Mouse (Mus musculus): ENCODE data around the gene Fam83c.
"Not testable (repeated sequence)": the region's sequence is repeated elsewhere in the genome, so short reads cannot be mapped to it uniquely, and the experiment has no call there.

Gene Fam83c

DNA sequence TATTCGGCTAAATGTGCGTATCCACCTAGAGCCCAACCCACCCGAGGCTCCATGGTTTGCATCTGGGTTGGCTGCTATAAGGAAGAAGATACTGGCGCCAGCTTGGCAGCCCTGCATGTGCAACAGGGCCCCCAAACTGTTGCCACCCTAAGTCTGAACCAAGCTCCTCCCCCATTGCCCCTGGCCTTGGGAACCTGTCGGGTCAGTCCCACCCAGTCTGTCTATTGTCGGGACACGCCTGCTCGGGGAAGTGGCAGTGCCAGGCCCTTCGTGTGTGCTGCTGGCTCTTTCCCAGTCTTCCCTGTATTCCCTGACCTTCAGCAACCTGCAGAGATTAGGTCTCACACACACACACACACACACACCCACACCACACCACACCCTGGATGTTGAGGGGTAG is at the start of gene Fam83c:
Gene Fam83c (minus strand): TSS at position 123 of the 400 bp plus-strand sequence.
- no peak for DNase-seq (ENCODE audit: low spot score)

- DNase-seq (ENCODE audit: low spot score) = no peak
Measured at GRCm38 (mm10) chr2:155882087-155882486, 47.4 kb upstream of the Fam83c start.

GRCm38 (mm10) chr2:155878964-155879876 is 44.6 kb upstream of the Fam83c start:
- no peak for DNase-seq (ENCODE audit: low spot score)

DNA sequence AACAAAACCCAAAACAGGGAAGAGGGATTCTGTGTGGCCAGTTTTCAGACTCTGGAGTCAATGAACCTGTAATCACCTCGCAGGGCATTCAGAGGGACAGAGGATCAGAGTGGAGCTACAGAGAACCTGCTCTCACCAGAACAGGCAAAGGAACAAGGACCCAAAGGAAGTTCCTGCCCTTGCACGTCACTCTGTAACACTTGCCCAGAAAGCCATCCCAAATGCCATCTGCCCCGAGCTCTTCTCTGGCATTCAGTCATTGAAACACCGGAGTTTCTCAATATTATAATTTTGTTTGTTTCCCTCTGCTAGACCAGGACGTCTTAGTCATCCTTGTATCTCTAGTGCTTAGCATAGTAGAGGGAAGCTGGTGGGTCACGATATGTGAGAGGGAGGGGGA is 39.0 kb upstream of the Fam83c start:
- DNase-seq (ENCODE audit: low spot score) = no peak

DNA sequence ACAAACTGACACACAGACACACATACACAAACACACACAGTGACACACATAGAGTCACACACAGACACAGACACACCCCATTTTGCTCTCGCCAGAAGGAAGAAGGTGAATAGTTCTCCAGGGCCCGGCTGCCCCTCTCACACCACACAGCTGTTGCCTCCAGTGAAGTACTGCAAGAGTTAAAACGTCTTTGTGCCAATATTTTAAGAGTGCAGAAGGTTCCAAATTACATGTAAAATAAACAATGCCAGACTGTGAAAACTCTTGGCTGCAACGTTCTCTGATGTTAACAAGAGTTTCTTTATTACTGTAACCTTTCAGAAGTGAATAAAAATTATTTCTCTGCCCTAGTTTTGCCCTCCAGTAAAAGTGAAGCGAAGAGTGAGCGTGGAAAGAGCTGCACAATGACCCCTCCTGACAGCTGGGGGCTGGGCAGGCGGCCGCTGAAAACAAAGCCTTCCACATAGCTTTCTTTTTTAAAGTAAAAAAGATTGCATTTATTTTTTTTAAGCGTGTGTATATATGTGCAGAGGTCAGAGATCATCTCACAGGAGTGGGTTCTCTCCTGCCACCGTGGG is 38.4 kb upstream of the Fam83c start:
- DNase-seq (ENCODE audit: low spot score) = no peak

- DNase-seq (ENCODE audit: low spot score) = no peak
Measured at GRCm38 (mm10) chr2:155872486-155872885, 37.8 kb upstream of the Fam83c start.

DNA sequence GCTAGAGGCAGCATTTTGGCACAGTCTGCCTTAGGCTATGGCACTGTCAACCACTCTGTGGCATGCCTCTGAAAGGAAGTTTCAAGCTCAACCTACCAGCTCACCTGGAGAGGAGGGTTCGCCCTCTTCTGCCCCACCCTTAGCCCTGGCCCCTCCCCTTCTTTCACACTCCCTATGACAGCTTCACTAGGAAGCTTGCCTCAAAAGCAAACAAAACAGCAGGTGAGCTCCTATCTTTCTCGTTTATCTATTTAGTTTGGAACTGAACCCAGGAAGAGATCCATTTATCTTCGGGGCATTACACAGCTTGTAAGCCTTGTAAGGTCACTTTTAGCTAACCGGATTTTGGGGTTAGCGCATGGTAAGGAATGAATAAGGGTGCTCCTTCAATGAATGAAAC is 35.1 kb upstream of the Fam83c start:
- DNase-seq (ENCODE audit: low spot score) = no peak

GRCm38 (mm10) chr2:155868320-155868719 is 33.7 kb upstream of the Fam83c start:
- DNase-seq (ENCODE audit: low spot score) = no peak

- DNase-seq (ENCODE audit: low spot score) = no peak
Measured at GRCm38 (mm10) chr2:155863301-155863867, 28.7 kb upstream of the Fam83c start.

GRCm38 (mm10) chr2:155862573-155863300 is 28.1 kb upstream of the Fam83c start:
- no peak for DNase-seq (ENCODE audit: low spot score)

DNA sequence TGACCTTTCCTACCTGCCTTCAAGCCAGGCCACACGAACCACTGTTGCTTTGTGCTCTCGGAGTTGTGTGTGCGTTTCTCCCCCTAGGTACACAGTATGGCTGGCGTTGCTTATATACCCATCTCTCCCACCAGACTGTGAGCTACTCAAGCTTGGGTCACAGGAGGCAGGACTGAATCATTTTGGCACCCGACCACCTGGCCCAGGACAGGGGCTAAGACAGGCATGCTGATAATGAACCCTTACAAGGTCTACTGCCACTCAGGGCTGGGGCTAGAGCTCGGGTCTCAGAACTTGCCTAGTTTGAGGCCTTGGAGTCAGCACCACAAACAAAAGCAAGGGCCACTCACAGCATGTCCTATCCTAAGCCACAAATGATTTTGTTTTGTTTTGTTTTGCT is 26.9 kb upstream of the Fam83c start:
- no peak for DNase-seq (ENCODE audit: low spot score)

DNA sequence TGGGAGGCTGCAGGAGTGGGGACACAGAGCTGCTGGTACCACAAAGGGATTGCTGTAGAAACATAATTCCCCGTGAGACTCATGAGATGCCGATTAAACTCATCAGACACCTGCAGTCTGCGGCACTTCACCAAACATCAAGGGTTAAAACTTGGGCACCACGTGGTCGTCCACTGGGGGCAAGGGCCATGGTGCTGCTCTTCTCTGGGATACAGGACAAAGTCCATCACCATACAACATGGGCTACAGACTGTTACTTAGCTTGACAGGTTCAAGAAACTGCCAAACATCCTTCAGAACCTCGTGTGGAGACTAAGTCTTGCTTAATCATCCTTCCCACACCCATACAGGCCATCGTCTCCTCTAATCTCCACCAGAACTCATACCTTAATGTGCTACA is 25.4 kb upstream of the Fam83c start:
- no peak for DNase-seq (ENCODE audit: low spot score)

DNA sequence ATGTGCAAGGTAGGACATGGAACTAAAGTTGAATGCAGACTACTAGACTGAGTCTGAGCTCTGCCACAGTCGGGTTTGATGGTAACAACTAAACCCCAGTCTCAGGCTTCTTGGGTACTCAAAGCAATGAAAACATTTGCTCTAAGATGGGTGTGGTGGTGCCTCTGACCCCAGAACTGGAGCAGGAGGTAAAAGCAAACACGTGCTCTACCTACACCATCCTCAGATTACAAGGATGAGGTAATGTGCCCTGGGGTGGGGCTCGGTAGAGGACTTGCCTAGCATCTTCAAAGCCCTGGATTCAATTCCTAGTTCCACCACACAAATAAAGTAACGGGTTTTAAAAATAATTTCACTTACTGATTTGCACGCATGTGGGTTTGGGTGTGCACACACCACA is 17.9 kb upstream of the Fam83c start:
- DNase-seq (ENCODE audit: low spot score) = no peak

DNA sequence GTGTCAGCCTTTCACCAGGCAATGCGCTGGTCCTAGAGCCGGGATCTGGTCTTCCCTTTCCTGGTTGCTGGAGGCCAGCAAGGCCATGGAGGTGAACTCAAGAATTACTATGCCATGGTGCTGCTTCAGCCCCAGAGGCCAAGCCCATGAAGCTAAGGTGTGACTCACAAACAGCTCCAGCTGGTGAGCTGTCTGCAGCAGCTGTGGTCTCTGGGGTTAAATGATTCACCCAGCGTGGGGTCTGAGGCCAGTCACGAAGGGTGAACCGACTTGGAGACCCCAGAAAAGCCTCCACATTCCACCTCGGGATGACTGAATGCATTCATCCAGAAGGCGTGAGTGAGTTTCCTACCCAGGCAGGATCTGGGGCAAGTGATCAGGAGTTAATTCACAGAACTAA is 15.5 kb upstream of the Fam83c start:
- DNase-seq (ENCODE audit: low spot score) = no peak

- no peak for DNase-seq (ENCODE audit: low spot score)
Measured at GRCm38 (mm10) chr2:155849464-155849863, 14.8 kb upstream of the Fam83c start.

DNA sequence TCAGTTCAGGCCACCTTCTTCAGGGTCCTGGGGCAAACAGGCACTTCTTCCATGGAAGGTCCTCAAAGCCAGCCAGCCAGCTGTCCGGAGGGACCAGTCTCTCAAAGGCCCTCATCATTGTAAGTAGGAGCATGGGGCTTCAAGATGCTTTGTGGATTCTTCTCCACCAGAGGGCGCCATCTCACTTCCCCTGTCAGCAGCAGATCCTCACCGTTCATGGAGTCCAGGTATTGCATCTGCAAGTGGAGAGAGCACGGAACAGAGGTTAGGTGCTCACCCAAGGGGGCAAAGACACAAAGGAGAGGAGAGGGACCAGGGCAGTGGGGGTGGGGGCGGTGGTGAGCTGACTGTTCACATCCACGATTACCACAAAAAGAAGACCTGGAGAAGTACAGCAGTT is 13.6 kb upstream of the Fam83c start:
- DNase-seq (ENCODE audit: low spot score) = peak; percentile 87

DNA sequence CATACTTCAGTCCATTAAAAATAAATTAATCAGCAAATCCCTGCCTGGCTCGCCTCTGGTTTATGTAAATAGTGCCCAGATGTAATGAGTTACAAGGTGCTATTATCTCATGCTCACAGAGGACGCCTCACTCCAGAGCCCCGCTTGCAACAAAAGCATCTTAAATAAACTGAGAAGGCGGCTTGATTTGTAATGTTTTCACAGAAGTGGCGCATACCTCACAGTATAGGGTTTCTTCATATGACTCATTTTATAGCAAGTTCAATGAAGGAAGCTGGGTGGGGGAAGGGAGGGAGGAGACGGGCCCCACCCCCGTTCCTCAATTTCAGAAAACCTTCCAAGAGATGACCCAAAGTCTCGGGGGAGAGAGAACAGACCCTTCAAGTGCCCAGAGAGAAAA is 12.3 kb upstream of the Fam83c start:
- DNase-seq (ENCODE audit: low spot score) = no peak

DNA sequence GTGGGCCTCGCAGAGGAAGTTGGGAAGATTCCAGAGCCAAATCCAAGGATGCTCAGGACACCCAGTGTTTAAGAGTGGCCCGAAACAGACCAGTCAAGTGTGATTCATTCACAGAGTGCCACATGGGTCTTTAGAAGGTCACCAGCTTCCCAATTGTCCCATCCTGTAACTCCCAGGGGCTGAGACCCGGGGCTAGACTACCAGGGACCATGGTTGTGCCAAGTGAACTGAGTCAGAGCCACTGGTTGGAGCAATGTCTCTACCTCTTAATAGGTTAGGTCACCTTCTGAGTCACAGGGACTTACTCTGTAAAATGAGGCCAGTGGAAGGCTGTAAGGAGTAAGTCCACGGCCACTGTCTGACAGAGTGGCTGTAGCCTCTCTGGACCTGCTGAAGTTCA is 4.3 kb upstream of the Fam83c start:
- no peak for DNase-seq (ENCODE audit: low spot score)

DNA sequence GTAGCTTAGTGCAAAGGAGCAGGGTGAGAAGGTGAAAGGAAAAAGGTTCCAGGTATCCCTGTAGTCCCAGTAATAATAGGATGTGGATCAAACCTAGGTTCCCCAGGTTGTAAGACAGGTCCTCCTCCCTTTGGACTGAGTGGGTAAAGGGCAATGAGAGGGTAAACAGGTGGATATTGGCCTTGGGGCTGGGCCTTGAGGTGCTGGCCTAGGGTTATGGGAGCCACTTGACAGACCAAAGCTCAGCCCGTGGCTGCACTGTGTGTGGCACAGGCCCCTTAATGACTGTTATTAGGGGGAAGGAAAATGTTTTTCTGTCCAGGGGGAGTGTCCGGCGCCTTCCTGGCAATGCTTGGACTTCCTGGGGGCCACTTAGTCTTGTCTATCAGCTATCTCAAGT is 3.3 kb upstream of the Fam83c start:
- no peak for DNase-seq (ENCODE audit: low spot score)

GRCm38 (mm10) chr2:155832087-155832486 is 2.6 kb downstream of the Fam83c start:
- not testable (repeated sequence) for DNase-seq (ENCODE audit: low spot score)

GRCm38 (mm10) chr2:155831302-155831701 is 3.4 kb downstream of the Fam83c start:
- DNase-seq (ENCODE audit: low spot score) = peak; percentile 30

GRCm38 (mm10) chr2:155830841-155831240 is 3.8 kb downstream of the Fam83c start:
- no peak for DNase-seq (ENCODE audit: low spot score)

All from embryo, embryonic 10 days (tissue).